Mouse (Mus musculus) thymus, adult 18-20 months (tissue): ENCODE data around the gene Negr1.

Source experiments
- DNase-seq, 2 experiments: peaks; one replicate each; pipeline ENCODE4 v3.0.0; 2022; ENCODE audit warnings: mixed read lengths in 2 of 2

The Negr1 gene

DNA sequence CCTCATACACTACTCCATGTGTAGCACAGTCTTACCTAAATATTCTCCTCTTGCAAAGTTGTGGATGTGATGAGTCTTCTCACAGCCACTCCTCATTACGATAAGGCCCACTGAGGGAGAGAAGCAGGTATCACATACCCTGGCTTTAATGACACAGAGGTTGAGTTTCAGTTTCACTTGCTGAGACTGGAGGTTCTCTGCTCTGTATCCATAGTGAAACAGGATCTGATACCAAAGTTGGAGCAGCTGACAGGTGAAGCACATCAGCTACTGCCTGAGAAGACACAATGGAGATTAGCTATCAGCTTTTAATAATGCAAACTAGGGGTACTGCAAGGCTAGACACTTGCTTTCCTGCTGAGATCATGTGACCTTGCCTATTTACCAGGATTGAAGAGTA lies 137.1 kb downstream of the Negr1 start:
- no peak for DNase-seq

DNA sequence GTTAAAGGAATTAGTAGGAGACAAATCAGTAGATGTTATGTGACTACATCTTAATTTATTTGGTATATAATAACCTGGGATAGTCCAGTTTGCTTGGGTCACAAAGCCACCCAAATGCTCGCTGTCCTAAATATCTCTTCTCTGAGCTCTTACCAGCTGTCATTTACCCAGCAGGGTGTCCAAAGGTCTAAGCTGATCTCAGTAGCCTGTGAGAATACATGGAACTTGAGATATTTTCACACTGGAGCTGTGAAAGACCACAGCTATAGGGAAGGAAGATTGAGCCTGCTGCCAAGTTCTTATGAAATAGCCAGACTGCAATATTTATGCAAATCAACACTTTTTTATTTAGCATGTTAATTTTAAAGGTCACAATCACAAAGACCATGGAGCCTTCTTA lies 141.6 kb downstream of the Negr1 start:
- no peak for DNase-seq

DNA sequence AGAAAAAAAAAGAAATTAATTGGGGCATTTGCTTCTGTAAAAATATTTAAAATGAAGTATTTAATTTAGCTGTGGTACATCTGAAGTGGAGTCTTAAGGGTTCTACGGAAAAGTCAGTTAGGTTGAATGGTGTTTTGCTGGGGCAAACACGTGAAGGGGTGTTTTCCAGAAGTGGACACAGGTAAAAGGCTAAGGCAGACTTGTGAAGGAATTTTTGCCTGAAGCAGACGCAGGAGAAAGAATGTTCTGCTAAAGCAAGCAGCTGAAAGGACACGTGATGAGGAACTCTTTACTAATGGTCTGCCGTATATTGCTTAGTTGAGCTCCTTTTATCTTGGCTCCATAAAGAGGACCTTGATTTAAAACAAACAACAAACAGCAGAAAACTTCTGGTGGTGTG lies 148.6 kb downstream of the Negr1 start:
- DNase-seq: no peak

DNA sequence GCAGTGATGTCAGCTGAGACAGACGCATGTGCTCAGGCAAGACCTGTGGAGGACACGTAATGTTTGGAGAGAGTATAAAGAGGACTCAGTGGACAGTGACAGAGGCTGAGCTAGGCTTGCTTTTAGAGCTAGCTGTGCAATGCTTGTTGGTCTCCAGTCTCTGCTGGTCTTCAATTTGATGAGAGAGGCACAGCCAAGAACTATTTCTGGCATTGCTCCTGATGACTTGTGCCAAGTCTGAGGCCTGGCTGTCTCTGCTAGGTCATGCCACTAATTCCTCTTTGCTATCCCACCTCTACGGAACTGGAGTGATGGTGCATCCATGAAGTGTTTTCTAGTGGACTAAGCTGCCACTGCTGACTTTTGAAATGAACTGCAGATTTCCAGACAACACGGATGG lies 149.1 kb downstream of the Negr1 start:
- no peak for DNase-seq

DNA sequence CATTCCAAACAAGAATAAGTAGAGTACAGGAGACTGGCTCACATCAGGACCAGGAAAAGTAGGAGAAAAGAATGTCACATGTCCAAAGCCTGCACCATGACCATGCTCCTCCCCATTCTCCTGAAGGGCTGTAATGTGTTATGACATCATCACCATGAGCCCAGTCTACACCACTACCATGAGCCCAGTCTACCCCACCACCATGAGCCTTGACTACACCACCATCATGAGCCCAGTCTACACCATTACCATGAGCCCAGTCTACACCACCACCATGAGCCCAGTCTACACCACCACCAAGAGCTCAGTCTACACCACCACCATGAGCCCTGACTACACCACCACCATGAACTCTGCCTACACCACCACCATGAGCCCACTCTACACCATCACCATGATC lies 174.7 kb downstream of the Negr1 start:
- no peak for DNase-seq

DNA sequence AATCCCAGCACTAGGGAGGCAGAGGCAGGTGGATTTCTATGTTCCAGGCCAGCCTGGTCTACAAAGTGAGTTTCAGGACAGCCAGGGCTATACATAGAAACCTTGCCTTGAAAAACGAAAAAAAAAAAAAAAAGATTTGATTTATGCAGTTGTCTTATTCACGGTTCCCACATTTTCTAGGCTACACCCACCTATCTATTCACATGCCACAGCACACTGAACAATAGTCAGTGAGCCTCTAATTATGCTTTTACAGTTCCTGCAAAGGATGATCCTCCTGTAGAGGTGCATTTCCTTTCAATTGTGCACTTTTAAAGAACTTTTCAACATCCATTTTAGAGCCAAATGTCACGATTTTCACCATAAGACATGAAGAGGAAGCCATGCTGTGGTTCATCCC lies 177.9 kb downstream of the Negr1 start:
- no peak for DNase-seq

DNA sequence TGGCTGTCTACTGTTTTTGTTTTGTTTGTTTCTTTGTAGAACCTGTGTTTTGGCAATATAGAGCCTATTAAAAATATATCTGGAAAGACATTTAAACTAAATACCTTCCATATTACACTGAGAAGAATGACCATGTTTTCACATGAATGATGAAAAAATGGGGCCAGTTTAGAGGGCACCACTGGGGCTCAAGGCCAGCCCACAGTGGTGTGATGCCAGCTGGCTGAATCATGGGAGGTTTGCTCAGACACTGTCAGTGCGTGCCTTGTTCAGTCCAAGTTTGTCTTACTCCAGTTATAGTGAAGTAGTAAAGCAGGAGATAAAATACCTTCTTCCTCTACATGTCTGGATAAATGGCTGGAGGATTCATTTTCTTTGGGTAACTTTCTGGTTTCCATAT lies 181.7 kb downstream of the Negr1 start:
- DNase-seq: no peak

DNA sequence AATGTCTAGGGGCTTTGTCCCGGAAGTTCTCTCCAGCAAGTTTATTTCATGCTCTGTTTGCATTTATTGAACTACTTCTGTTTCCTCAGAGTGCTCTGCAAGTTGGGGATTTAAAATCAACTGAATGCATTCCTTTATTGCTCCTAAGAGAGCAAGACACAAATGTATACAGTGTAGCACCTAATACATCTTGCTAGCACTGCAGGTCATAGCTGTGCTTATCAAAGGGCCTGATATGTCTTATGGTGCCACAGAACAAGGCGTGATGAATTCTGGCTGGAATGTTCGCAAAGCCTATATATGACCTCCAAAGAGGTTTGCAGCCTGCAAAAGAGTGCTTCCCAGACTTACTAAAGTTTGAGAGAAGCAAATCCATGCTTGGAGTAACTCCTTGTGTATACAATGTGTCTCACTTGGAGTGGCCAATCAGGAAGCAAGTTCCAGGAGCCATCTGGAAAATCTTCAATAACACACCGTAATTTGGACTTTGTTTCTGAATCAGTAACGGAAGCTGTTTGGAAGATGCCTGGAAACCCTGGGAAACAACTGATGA lies 183.7 kb downstream of the Negr1 start:
- DNase-seq: no peak

DNA sequence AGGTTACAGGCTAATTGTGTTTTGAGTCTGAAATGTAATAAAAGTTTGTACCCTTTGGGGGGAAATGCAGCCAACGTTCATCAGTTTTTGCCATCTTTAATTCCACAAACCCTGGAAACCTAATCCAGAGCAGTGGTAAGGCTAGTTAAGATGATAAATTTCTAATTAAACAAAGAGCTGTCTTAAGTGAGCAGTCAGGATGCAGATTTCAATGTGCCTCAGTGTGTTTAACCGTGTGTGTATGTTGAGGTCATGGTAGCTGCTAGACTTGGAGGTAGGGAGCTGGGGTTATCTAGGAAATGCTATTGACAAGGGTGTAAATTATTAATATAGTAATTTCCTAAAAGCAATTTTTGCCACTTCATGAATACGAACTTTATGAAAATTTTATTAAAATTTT lies 185.9 kb downstream of the Negr1 start:
- no peak for DNase-seq

DNA sequence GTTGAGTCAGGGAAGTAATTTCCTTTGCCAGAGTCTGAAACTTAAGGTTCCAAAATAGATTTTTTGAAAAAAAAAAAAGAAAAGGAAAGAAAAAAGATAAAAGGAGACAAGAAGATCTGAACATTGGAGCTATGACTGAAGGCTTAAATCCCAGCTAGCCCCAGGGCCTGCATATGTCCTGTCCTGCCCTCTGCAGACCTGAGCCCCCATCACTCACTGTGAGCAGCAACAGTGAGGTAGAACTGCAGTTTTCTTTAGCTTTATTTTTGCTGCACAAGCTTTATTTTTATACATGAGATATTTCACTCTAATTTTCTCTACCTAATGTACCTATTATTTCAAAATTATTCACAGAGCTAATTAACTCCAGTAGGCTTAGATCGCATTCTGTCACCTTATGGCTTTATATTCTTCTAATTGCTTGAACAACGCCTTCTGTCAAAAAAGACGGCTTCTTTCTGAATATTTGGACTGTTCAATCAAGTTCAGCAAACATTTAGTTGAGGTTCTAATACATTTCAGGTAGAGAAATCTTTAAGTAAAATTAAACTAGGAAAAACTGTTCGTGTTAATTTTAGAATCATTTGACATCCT lies 192.3 kb downstream of the Negr1 start:
- no peak for DNase-seq

DNA sequence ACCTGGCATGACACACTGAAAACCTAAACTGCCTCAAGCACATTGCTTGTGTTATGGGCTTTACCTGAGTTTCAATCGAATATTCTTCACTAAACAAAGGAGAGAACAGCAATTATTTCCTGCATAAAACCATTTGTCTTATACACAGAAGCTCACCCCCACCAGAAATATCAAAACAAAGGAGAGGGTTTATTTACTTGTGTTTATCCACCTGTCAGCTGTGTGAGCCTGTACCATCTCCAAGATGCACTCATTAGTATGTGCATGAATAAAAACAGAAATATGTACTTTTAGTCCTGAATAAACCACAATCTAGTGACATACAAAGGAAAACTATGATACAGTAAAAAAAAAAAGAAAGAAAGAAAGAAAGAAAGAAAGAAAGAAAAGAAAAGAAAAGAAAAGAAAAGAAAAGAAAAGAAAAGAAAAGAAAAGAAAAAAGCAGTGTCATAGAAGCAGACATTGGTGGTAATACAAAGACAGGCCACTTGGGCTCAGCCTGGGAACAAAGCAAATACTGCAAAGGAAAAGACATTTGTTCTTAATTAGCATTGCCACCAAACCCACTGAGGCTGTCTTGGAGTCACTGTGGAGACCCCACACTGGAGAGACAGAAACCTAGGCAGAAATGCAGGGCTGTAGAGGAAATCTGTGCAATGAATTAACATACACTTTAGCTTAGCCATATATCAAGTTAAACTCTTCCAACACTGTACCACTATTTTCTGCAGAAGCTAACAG lies 193.4 kb downstream of the Negr1 start:
- no peak for DNase-seq

DNA sequence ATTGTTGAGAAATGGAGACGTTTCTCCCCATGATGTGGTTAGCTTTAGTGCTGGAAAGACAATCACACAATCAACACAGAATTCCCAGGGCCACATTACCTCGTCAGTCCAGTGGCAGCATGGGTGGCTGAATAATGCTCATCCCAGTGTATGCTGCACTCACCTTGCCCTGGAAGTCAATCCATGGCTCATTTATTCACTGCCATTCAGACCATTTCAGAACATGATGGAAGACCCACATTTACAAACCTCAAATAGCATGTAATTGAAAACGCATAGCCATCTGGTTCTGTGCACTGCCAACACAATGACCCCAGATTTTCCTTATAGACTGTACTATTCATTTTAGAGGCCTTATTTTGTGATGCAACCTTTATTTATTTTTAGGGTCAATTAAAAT lies 203.4 kb downstream of the Negr1 start:
- DNase-seq: no peak

DNA sequence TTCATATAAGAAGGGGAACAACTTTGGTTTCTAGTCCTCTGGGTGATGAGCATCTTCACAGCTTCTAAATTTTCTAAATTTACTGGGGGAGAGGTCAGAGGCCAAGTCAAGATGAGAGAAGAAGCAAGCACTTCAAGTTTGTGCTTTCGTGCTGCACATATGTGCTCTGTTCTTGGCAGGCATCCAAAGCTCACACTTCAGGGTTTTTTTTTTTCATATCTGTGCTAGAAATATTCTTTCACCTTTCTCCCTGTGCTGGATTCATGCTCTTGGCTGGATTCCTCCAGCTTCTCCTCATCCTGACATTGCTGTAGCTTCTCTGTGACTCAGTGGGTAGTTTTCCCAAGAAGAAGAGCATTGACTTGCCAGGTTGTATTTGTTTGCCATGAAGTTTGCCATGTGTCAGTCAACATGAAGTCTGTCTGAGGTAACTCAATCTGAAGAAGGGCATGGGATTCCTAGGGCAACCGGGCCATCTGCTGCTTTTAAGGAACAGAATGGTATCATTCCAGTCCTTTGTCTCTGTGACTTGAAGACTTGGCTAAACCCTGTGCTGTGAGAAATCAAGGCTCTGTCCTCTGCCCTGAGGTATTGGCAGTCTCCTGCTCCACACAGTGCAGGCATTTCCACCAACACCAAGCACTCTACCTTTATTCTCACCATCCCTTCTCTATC lies 204.7 kb downstream of the Negr1 start:
- DNase-seq: no peak

DNA sequence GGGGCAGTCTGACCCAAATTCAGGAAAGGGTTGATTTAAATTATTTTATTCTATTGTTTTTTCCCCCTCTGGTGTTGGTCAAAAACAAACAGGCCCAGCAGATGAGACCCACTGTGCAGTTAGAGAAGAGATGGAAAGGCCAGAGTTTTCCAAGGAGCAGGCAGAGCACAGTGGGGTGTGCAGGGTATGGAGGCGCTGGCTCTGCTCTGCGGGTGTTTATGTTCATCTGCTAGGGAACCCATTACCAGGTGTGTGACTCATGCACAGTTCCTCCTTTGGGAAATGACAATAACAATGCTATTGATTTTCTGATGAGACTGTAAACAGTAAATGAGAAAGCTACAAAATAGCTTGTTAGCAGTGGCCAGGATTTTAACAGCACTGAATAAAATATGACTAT lies 210.0 kb downstream of the Negr1 start:
- no peak for DNase-seq

DNA sequence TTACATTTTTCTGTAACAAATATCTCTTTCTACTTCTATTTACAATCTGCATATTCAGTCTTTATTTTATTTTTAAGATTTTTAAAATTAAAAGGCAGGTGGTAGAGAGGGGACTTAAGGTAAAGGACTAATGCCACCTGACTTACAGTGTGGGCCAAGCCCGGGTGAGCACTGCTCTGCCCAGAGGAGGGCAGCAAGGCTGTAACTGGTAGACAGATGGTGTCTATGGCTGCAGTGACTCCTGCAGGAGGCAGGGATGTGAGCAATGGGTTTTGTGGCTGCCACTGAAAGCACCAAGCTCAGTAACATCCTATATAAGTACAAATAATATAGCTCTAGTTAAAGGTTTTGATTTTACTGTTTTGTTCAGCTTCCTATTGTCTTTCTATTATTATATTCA lies 210.5 kb downstream of the Negr1 start:
- DNase-seq: no peak

DNA sequence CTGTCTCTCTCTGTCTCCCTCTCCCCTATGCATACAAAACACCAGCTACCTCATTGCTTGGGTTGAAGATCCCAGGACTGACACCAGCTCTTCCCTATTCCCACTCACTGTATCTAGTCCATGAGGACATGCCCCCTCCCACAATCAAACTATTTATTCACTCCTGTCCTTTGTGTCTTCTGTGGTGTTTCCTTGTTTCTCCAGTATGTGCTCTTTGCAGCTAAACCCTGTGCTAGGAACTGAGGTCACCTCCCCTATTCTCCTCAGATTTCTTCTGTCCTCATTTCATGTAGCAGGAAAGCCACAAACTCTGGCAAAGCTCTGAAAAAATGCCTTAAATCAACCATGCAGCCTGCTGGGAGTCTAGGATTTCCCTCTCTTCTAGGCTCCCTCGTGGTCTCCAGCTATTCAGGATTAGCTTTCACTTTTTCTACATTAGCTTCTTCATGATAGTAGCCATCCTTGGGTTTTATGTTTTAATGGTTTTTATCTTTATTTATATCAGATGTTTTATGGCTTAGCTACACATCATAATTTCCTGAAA lies 222.8 kb downstream of the Negr1 start:
- DNase-seq: no peak

DNA sequence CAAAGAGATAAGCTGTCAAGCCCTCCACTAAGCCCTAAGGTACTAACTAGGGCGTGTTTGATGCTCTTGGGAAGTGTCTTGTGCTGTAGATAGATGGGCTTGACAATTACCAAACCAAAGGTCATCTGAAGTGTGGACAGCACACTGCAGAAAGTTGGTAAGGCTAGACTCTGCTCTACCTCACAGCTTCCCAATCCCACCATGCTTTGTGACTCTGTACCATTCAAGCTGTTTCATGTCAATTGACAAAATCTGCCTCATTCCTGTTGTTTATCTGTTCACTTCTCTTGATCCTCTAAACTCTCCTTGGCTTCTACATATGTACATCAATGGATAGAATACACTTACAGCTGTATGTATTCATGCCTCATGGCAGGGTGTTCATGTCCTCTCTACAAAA lies 224.8 kb downstream of the Negr1 start:
- no peak for DNase-seq

DNA sequence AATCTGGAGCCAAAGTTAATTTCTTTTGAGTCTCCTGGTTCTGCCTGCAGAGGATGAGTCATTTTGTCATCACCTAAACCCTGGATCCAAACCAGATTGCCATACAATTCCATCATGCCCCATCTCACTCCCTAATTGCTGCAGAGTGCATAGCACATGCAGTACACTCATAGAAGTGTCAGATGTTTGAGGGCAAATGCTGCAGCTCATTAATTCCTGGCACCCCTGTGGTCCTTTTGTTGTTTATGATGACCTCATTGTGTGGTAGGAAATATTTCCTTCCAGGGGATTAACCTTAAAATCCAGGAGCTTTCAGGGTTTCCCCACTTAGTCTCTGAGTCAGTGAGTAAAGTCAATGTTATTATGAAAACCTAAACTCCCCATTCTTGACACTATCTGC lies 229.6 kb downstream of the Negr1 start:
- DNase-seq: no peak

DNA sequence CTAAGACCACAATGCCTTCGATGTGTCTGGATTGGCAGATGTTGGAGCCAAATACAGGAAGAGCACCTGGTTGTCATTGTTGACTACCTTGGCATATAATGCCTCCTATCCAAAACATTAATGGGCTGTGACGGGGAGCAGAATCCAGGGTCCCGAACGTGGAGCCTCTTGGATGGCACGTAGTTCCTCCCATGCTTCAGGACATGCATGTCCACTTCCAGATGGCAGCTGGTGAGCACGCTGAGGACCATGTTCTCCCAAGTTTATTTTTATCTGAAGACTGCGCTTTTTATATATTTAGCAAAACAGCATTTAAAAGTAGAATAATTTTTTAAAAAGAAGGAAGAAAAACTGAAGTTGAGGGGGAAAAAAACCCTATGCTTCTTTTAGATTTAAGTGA lies 231.1 kb downstream of the Negr1 start:
- no peak for DNase-seq

DNA sequence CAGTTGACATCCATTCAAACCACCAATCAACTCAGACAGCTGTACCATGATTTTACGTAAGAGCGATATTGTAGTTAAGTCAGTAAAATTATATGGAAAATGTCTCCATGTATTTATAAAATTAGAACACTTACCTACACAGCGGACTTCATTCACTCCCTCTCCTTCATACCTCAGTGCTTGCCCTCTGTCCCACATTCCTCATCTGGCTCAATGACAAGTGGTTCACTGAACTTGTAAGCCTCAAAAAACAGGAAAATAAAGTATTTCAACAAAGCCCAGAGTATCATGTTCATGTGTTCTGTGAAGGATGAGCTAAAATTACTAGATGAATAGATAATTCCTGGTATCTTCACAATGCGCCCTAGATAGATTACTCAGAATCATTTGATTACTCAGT lies 232.5 kb downstream of the Negr1 start:
- no peak for DNase-seq

DNA sequence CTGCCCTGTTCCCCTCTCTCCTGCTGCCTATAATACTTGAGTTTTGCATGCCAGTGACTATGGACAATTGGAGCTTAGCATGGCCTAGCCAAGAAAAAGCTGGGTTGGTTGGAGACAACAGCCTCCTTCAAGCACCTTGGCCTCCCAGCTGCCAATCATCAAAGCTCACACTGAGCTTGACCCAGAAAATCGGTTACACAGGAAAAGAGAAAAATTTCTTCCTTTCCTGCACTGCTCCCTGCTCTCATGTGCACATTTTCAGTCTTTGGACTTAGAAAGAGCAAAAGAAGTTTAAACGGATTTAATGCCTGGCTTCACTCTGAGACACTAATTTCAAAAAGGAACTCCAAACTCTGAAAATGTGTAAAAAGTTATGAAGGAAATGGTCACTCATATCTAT lies 233.0 kb downstream of the Negr1 start:
- no peak for DNase-seq

DNA sequence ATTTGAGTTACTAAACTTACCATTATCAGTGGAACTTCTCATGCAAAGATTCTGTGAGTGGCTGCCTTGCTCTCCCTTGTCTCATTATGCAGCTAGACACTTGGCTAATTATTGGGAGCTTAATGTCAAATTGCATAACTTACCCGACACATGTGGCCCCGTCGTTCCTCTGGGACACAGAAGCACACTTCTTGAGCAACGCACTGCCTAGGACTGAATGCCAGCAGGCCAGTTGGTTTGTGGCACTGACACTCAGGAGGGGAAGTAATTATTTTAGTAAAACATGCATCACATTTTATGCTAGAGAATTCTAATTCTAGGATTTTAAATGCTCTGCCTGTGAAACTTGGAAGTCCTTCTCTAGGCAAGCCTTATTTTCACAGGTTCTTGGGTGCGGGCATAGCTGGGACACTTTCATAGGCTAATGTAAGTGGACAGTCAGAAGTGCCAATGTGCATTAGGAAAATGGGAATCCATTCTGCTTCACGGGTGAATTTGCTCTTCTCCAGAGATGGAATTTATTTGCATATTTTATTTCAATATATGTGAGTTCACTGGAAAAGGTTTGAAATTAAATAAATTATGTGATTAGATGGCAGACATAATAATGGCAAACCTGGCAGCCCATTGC lies 234.6 kb downstream of the Negr1 start:
- no peak for DNase-seq

DNA sequence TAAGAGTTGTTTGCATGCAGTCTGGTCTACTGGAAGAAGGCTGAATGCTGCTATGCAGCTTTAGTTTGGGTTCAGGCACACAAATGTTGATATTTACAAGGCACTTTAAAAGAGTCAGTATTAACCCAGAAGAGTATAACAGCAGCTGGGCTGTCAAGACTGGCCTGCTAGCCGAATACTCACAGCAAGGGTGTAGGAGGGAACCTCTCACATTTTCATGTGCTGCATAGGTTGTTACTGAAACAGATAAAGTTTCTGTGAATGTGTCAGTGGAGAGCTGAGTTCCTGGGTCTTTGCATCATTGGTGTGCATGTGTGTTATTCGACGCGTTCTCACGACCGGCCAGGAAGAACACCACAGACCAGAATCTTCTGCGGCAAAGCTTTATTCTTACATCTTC lies 237.6 kb downstream of the Negr1 start:
- no peak for DNase-seq
